Mouse (Mus musculus): Measurements from ENCODE around the gene Hist2h2ac. TPM values are rescaled to one million over a fixed set of nuclear protein-coding genes. Genes with fewer than 3 reads are reported as not detected.
"Not testable (repeated sequence)": the region's sequence is repeated elsewhere in the genome, so short reads cannot be mapped to it uniquely, and the experiment has no call there.

Gene Hist2h2ac
- polyA plus RNA-seq, 1 experiment = 4.3 TPM

DNA sequence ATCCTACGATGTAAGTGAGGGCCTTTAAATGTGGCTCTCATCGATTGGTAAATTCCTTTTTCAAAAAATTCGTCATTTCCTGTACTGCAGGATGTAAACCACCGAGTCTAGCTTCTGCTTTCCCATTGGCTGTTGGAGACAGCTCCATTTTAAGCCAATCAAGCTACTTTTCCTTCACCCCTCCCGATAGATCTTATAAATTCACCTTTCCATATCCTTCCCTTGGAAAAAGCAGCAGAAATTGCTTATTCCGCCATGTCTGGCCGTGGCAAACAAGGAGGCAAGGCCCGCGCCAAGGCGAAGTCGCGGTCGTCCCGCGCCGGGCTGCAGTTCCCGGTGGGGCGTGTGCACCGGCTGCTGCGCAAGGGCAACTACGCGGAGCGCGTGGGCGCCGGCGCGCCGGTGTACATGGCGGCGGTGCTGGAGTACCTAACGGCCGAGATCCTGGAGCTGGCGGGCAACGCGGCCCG is 984 bp downstream of the Hist2h2ac start, which contains the start of the genes Bola1 and Hist2h2ab:
TSS of gene Bola1 (minus strand) at position 49 of the 470 bp plus-strand sequence.
TSS of gene Hist2h2ab (plus strand) at position 205 of the 470 bp plus-strand sequence.
- peak within 1 kb of the TSS; percentile 89 for H3K4me3 ChIP-seq (ENCODE audit: low read depth, low read length)
- no peaks in the 10 kb centered on the region for H3K4me1 ChIP-seq (ENCODE audit: control insufficient read depth, insufficient read depth, low read length)
- no peaks in the 10 kb centered on the region for H3K9me3 ChIP-seq (replicated peaks; ENCODE audit: control insufficient read depth, insufficient read depth, low read length, poor library complexity, severe bottlenecking)

DNA sequence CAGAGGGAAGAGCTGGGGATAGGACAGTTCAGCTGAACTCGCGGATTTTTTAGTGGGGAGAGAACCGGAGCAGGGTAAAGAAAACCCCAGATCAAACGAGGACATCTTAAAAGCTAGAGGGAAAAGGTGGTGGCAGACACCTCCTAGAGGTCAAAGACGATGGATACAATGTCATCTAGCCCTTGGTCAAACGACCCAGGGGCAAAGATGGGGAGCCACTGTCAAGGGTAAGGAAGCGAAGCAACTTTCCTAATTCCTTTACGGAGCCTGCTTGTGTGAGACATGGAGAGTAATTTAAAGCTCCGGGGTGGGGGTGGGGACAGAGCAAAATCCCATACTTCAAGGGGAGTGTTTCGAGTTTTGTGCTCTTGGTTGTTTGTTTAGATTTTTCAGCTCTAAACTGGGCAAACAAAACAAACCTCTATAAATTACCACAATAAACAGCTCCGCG is 1.5 kb downstream of the Hist2h2ac start:
- TF ChIP-seq EP300 (IDR thresholded peaks at IDR 0.05; ENCODE audit: insufficient read depth, low read depth, low read length) (no peak), POLR2A (IDR thresholded peaks at IDR 0.05; ENCODE audit: insufficient read depth, low read length) (no peak), CTCF (IDR thresholded peaks at IDR 0.05; ENCODE audit: low read depth, low read length) (no peak)
- no peaks in the 10 kb centered on the region for H3K4me1 ChIP-seq (ENCODE audit: control insufficient read depth, insufficient read depth, low read length)
- peak overlapping the region; percentile 97 for H3K9ac ChIP-seq (ENCODE audit: low read depth, poor library complexity, severe bottlenecking)
- H3K4me3 ChIP-seq (ENCODE audit: low read depth, low read length) = peak overlapping the region; percentile 76
- no peaks in the 10 kb centered on the region for H3K27me3 ChIP-seq (ENCODE audit: control insufficient read depth, insufficient read depth, low read length, poor library complexity, severe bottlenecking)
- no peaks in the 10 kb centered on the region for H3K9me3 ChIP-seq (replicated peaks; ENCODE audit: control insufficient read depth, insufficient read depth, low read length, poor library complexity, severe bottlenecking)
- H3K36me3 ChIP-seq (ENCODE audit: control insufficient read depth, insufficient read depth, low read length, poor library complexity, severe bottlenecking) = no peaks in the 10 kb centered on the region
- H3K27ac ChIP-seq (ENCODE audit: insufficient read depth, low read length) = peak overlapping the region; percentile 98

More for the DNA sequence above, 984 bp downstream of the Hist2h2ac start, which contains the start of the genes Bola1 and Hist2h2ab:
- Histone ChIP-seq H3K9ac (ENCODE audit: low read depth, poor library complexity, severe bottlenecking) (peak within 1 kb of the TSS; percentile 97), H3K27ac (ENCODE audit: insufficient read depth, low read length) (peak within 1 kb of the TSS; percentile 98), H3K27me3 (ENCODE audit: control insufficient read depth, insufficient read depth, low read length, poor library complexity, severe bottlenecking) (no peaks in the 10 kb centered on the region), H3K36me3 (ENCODE audit: control insufficient read depth, insufficient read depth, low read length, poor library complexity, severe bottlenecking) (no peaks in the 10 kb centered on the region)
- TF ChIP-seq CTCF (IDR thresholded peaks at IDR 0.05; ENCODE audit: low read depth, low read length) (no peak), EP300 (IDR thresholded peaks at IDR 0.05; ENCODE audit: insufficient read depth, low read depth, low read length) (no peak), POLR2A (IDR thresholded peaks at IDR 0.05; ENCODE audit: insufficient read depth, low read length) (no peak)

DNA sequence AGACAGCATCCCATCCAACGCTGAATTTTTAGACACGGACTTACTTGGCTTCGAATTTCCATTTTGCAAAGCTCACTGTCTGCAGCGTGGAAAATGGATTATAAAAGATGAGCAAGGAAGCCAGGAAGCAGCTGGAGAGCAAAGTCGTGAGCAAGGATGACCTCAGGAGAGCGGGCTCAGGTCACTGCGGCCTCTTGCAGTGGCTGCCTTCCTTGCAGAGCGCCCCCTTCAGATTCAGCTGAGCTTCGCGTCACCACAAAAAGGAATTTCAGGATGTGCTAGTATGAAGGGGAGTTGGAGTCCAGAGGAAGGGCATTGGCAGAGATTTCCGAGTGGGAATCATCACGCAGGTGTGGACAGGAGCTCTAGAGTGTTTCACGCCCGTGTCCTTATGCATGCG is 11.4 kb downstream of the Hist2h2ac start:
- Histone ChIP-seq H3K27ac (ENCODE audit: insufficient read depth, low read length) (no peak overlapping the region), H3K9ac (ENCODE audit: low read depth, poor library complexity, severe bottlenecking) (no peak overlapping the region), H3K36me3 (ENCODE audit: control insufficient read depth, insufficient read depth, low read length, poor library complexity, severe bottlenecking) (no peaks in the 10 kb centered on the region), H3K9me3 (replicated peaks; ENCODE audit: control insufficient read depth, insufficient read depth, low read length, poor library complexity, severe bottlenecking) (no peaks in the 10 kb centered on the region), H3K4me3 (ENCODE audit: low read depth, low read length) (no peak overlapping the region), H3K4me1 (ENCODE audit: control insufficient read depth, insufficient read depth, low read length) (no peaks in the 10 kb centered on the region), H3K27me3 (ENCODE audit: control insufficient read depth, insufficient read depth, low read length, poor library complexity, severe bottlenecking) (peaks cover 1% of the 10 kb centered on the region; the same call in 1 of the 2 replicates)
- TF ChIP-seq POLR2A (IDR thresholded peaks at IDR 0.05; ENCODE audit: insufficient read depth, low read length) = no peak
- peak; percentile 80 for TF ChIP-seq CTCF (IDR thresholded peaks at IDR 0.05; ENCODE audit: low read depth, low read length)

DNA sequence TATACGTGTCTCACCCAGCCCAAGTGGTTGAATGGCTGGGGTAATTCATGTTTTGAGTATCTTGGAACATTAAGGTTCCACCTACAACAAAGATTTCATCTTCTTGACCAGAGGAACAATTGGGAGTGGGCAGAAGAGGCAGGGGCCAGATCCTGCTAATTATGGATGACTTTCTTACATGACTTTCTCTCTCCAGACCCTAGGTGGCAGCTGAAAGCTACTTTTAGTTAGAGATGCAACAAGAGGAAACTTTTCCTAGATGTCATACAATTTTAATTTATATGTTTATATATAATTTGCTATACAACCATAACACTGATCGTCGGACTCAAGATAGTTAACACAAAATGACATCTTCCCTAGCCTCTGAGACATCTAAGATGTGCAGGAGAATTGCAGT is 12.9 kb downstream of the Hist2h2ac start:
- Histone ChIP-seq H3K27me3 (ENCODE audit: control insufficient read depth, insufficient read depth, low read length, poor library complexity, severe bottlenecking) (peaks cover 1% of the 10 kb centered on the region; the same call in 1 of the 2 replicates), H3K9me3 (replicated peaks; ENCODE audit: control insufficient read depth, insufficient read depth, low read length, poor library complexity, severe bottlenecking) (no peaks in the 10 kb centered on the region), H3K36me3 (ENCODE audit: control insufficient read depth, insufficient read depth, low read length, poor library complexity, severe bottlenecking) (no peaks in the 10 kb centered on the region), H3K4me3 (ENCODE audit: low read depth, low read length) (no peak overlapping the region), H3K9ac (ENCODE audit: low read depth, poor library complexity, severe bottlenecking) (no peak overlapping the region), H3K4me1 (ENCODE audit: control insufficient read depth, insufficient read depth, low read length) (no peaks in the 10 kb centered on the region), H3K27ac (ENCODE audit: insufficient read depth, low read length) (no peak overlapping the region)
- TF ChIP-seq EP300 (IDR thresholded peaks at IDR 0.05; ENCODE audit: insufficient read depth, low read depth, low read length) (no peak), CTCF (IDR thresholded peaks at IDR 0.05; ENCODE audit: low read depth, low read length) (no peak), POLR2A (IDR thresholded peaks at IDR 0.05; ENCODE audit: insufficient read depth, low read length) (no peak)

DNA sequence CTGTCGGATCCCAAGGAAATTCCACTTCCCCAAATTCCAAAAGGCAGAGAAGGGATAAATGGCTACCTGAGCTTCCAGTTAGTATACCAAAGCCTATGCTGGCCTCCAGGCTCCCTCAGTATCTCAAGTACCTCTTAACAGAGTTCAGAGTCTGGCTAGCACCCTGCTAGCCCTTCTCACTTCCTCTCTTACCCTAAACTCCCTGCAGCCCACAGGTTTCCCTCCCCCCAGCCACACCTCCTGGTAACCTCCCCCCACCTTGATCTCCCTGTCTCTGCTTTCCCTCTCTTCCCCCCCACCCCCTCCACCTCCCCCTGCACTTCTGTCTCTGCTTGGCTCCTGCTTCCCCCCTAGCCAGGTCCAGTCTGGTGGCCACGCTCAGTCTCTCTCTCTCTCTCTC is 20.9 kb downstream of the Hist2h2ac start:
- Histone ChIP-seq H3K36me3 (ENCODE audit: control insufficient read depth, insufficient read depth, low read length, poor library complexity, severe bottlenecking) (no peaks in the 10 kb centered on the region), H3K27ac (ENCODE audit: insufficient read depth, low read length) (no peak overlapping the region), H3K4me1 (ENCODE audit: control insufficient read depth, insufficient read depth, low read length) (peaks cover 1% of the 10 kb centered on the region), H3K9ac (ENCODE audit: low read depth, poor library complexity, severe bottlenecking) (no peak overlapping the region), H3K27me3 (ENCODE audit: control insufficient read depth, insufficient read depth, low read length, poor library complexity, severe bottlenecking) (no peaks in the 10 kb centered on the region), H3K9me3 (replicated peaks; ENCODE audit: control insufficient read depth, insufficient read depth, low read length, poor library complexity, severe bottlenecking) (no peaks in the 10 kb centered on the region), H3K4me3 (ENCODE audit: low read depth, low read length) (no peak overlapping the region)
- TF ChIP-seq CTCF (IDR thresholded peaks at IDR 0.05; ENCODE audit: low read depth, low read length) = no peak
- no peak for TF ChIP-seq EP300 (IDR thresholded peaks at IDR 0.05; ENCODE audit: insufficient read depth, low read depth, low read length)
- TF ChIP-seq POLR2A (IDR thresholded peaks at IDR 0.05; ENCODE audit: insufficient read depth, low read length) = no peak

DNA sequence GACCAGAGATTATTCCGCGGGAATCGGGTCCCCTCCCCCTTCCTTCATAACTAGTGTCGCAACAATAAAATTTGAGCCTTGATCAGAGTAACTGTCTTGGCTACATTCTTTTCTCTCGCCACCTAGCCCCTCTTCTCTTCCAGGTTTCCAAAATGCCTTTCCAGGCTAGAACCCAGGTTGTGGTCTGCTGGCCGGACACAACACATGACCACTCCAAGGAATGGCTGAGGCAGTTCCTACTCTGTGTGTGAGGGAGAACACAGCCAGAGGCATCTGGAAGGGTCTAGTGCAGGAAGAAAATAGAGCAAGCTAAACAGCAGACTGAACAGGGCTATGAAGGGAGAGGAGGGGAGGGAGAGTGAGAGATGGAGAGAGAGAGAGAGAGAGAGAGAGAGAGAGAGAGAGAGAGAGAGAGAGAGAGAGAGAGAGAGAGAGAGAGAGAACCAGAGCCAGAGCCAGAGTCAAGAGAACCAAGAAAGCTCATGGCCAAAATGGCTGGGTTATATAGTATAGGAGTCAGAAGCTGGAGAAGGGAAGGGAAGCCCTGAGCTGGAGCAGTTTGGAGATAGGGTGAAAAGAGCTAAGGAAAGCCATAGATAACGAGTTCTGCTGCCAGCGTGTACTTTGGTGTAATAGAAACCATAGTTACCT is 22.0 kb downstream of the Hist2h2ac start:
- not testable (repeated sequence) for H3K4me3 ChIP-seq (ENCODE audit: low read depth, low read length); H3K27ac ChIP-seq (ENCODE audit: insufficient read depth, low read length); H3K9me3 ChIP-seq (replicated peaks; ENCODE audit: control insufficient read depth, insufficient read depth, low read length, poor library complexity, severe bottlenecking); H3K36me3 ChIP-seq (ENCODE audit: control insufficient read depth, insufficient read depth, low read length, poor library complexity, severe bottlenecking); H3K27me3 ChIP-seq (ENCODE audit: control insufficient read depth, insufficient read depth, low read length, poor library complexity, severe bottlenecking); H3K4me1 ChIP-seq (ENCODE audit: control insufficient read depth, insufficient read depth, low read length)
- 0 out of 2 replicates have a peak overlapping the region, but pooled peaks have one; percentile 7 for H3K9ac ChIP-seq (ENCODE audit: low read depth, poor library complexity, severe bottlenecking)

Data from ES-Bruce4 (cell line).